Mouse (Mus musculus) megakaryocyte-erythroid progenitor cell, adult 5-6 weeks (primary cell): ENCODE measurements around the gene Traf4. TPM values are rescaled to one million over a fixed set of nuclear protein-coding genes. Genes with fewer than 3 reads are reported as not detected.

Experiments used
- ATAC-seq: replicated peaks from 2 replicates; pipeline ENCODE4 v1.8.0; 2016; ENCODE audit warnings: mild to moderate bottlenecking, inconsistent platforms; ENCODE audit not compliant: severe bottlenecking, poor library complexity, low FRiP score, low TSS enrichment
- total RNA-seq, 2 experiments: library from RNA; stranded (forward) in 1 of 2; stranded (reverse) in 1 of 2; fragments of 200-1000, 215-1000 nt in 1 of 2; fragments of >200 nt in 1 of 2; fragmentation: Nextera tagmentation in 1 of 2; gene quantifications; 2 replicates each; pipeline ENCODE4 v1.2.3; 2014 to 2017

The Traf4 gene
- total RNA-seq, 2 experiments from 2014 or later: 18.0 to 39.1 TPM

GRCm38 (mm10) chr11:78116146-78116410 is 49.3 kb downstream of the Traf4 start:
- ATAC-seq: 0 out of 2 replicates have a peak, but pooled peaks have one; percentile 4

DNA sequence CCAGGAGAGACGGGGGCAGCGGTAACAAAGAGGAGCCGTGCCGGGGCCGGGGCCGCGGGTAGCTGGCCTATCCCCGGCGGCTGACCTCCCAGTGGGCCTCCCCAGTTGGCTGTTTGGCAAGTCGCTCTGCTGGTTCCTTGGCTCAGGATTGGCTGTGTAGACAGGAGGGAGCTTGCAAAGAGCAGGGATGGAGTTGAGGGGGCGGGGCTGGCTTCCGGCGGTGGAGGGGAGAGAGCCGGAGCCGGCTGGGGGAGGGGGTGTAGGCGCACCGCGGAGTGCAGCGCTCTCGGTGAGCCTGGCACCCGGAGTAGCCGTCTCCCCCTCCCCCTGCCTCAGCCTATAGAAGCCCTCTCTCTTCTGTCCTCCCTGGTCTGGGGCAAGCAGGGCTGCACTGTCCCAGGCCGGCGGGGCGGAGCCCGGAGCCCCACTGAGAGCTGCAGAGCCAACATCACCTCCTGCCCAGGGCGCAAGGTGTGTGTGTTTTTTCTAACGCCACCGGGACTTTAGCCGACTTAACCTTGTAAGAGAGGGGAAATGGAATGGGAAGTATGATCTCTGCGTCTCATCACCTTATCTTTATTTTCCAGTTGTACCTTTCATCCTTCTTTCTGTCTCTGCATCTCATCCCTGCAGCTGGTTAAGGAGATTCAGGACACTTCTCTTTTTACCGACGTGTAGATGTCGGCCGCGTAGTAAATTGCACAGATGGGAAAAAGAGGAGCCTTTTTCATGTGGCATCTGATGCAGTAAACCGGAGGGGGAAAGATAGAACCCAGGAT is 49.8 kb downstream of the Traf4 start:
- ATAC-seq: peak; percentile 98

GRCm38 (mm10) chr11:78114676-78115366 is 50.6 kb downstream of the Traf4 start:
- no peak for ATAC-seq

GRCm38 (mm10) chr11:78113616-78114015 is 51.8 kb downstream of the Traf4 start:
- no peak for ATAC-seq

Other genes starting within 250 kb of the Traf4 start
- not detected in 2 replicates for gene Sez6, start 234.8 kb downstream of the Traf4 start, total RNA-seq (2014; fragmentation: Nextera tagmentation)
- gene Sez6, start 234.8 kb downstream of the Traf4 start, total RNA-seq (2017): not detected in 2 replicates
- gene Phf12, start 182.8 kb downstream of the Traf4 start, total RNA-seq (2014; fragmentation: Nextera tagmentation): 79.7 and 94.6 TPM in 2 replicates
- 23.3 and 26.9 TPM in 2 replicates for gene Phf12, start 182.8 kb downstream of the Traf4 start, total RNA-seq (2017)
- 11.8 and 14.4 TPM in 2 replicates for gene Dhrs13, start 133.3 kb downstream of the Traf4 start, total RNA-seq (2014; fragmentation: Nextera tagmentation)
- 9.7 and 14.2 TPM in 2 replicates for gene Dhrs13, start 133.3 kb downstream of the Traf4 start, total RNA-seq (2017)
- gene Flot2, start 127.7 kb downstream of the Traf4 start, total RNA-seq (2014; fragmentation: Nextera tagmentation): 19.2 and 19.7 TPM in 2 replicates
- 23.2 and 23.6 TPM in 2 replicates for gene Flot2, start 127.7 kb downstream of the Traf4 start, total RNA-seq (2017)
- 26.2 and 32.2 TPM in 2 replicates for gene Eral1, start 85.2 kb downstream of the Traf4 start, total RNA-seq (2014; fragmentation: Nextera tagmentation)
- gene Eral1, start 85.2 kb downstream of the Traf4 start, total RNA-seq (2017): 34.9 and 36.6 TPM in 2 replicates
- gene Fam222b, start 70.9 kb downstream of the Traf4 start, total RNA-seq (2014; fragmentation: Nextera tagmentation): 10.2 and 14.3 TPM in 2 replicates
- gene Fam222b, start 70.9 kb downstream of the Traf4 start, total RNA-seq (2017): 1.8 and 3.9 TPM in 2 replicates
- 26.7 and 38.5 TPM in 2 replicates for gene Nek8, start 11.1 kb upstream of the Traf4 start, total RNA-seq (2014; fragmentation: Nextera tagmentation)
- 3.7 and 7.4 TPM in 2 replicates for gene Nek8, start 11.1 kb upstream of the Traf4 start, total RNA-seq (2017)
- gene Tlcd1, start 11.1 kb upstream of the Traf4 start, total RNA-seq (2014; fragmentation: Nextera tagmentation): 24.4 and 25.2 TPM in 2 replicates
- gene Tlcd1, start 11.1 kb upstream of the Traf4 start, total RNA-seq (2017): 13.3 and 19.6 TPM in 2 replicates
- gene Rpl23a, start 18.0 kb upstream of the Traf4 start, total RNA-seq (2014; fragmentation: Nextera tagmentation): 5,168 and 5,735 TPM in 2 replicates
- gene Rpl23a, start 18.0 kb upstream of the Traf4 start, total RNA-seq (2017): 4,325 and 4,755 TPM in 2 replicates
- 4.8 TPM in 1 of 2 replicates, not detected in the other for gene Rab34, start 22.8 kb upstream of the Traf4 start, total RNA-seq (2014; fragmentation: Nextera tagmentation)
- not detected in 2 replicates for gene Rab34, start 22.8 kb upstream of the Traf4 start, total RNA-seq (2017)
- not detected in 2 replicates for gene Proca1, start 27.8 kb upstream of the Traf4 start, total RNA-seq (2014; fragmentation: Nextera tagmentation)
- 1.2 TPM in 1 of 2 replicates, not detected in the other for gene Proca1, start 27.8 kb upstream of the Traf4 start, total RNA-seq (2017)
- 42.1 and 49.5 TPM in 2 replicates for gene Sdf2, start 80.2 kb upstream of the Traf4 start, total RNA-seq (2014; fragmentation: Nextera tagmentation)
- gene Sdf2, start 80.2 kb upstream of the Traf4 start, total RNA-seq (2017): 44.9 and 45.7 TPM in 2 replicates
- gene Supt6, start 80.4 kb upstream of the Traf4 start, total RNA-seq (2014; fragmentation: Nextera tagmentation): 51.1 and 51.9 TPM in 2 replicates
- 46.0 and 52.5 TPM in 2 replicates for gene Supt6, start 80.4 kb upstream of the Traf4 start, total RNA-seq (2017)
- gene 2610507B11Rik, start 96.2 kb upstream of the Traf4 start, total RNA-seq (2014; fragmentation: Nextera tagmentation): 91.6 and 110 TPM in 2 replicates
- gene 2610507B11Rik, start 96.2 kb upstream of the Traf4 start, total RNA-seq (2017): 55.5 and 72.4 TPM in 2 replicates
- gene BC030499, start 125.3 kb upstream of the Traf4 start, total RNA-seq (2014; fragmentation: Nextera tagmentation): 0.55 and 1.3 TPM in 2 replicates
- 0.50 and 0.89 TPM in 2 replicates for gene BC030499, start 125.3 kb upstream of the Traf4 start, total RNA-seq (2017)
- gene Spag5, start 135.9 kb upstream of the Traf4 start, total RNA-seq (2014; fragmentation: Nextera tagmentation): 47.4 and 52.6 TPM in 2 replicates
- 42.0 and 62.4 TPM in 2 replicates for gene Spag5, start 135.9 kb upstream of the Traf4 start, total RNA-seq (2017)
- gene Aldoc, start 157.4 kb upstream of the Traf4 start, total RNA-seq (2014; fragmentation: Nextera tagmentation): 0.39 and 2.4 TPM in 2 replicates
- gene Aldoc, start 157.4 kb upstream of the Traf4 start, total RNA-seq (2017): 0.84 TPM in 1 of 2 replicates, not detected in the other
- 40.5 and 44.5 TPM in 2 replicates for gene Pigs, start 162.8 kb upstream of the Traf4 start, total RNA-seq (2014; fragmentation: Nextera tagmentation)
- 10.0 and 10.4 TPM in 2 replicates for gene Pigs, start 162.8 kb upstream of the Traf4 start, total RNA-seq (2017)
- gene Unc119, start 177.9 kb upstream of the Traf4 start, total RNA-seq (2014; fragmentation: Nextera tagmentation): 51.2 and 51.5 TPM in 2 replicates
- 20.0 and 27.2 TPM in 2 replicates for gene Unc119, start 177.9 kb upstream of the Traf4 start, total RNA-seq (2017)
- gene Foxn1, start 221.0 kb upstream of the Traf4 start, total RNA-seq (2014; fragmentation: Nextera tagmentation): not detected in 2 replicates
- gene Foxn1, start 221.0 kb upstream of the Traf4 start, total RNA-seq (2017): not detected in 2 replicates